ENCODE assay signal across 20 mouse cellular contexts in the genomic region with DNA sequence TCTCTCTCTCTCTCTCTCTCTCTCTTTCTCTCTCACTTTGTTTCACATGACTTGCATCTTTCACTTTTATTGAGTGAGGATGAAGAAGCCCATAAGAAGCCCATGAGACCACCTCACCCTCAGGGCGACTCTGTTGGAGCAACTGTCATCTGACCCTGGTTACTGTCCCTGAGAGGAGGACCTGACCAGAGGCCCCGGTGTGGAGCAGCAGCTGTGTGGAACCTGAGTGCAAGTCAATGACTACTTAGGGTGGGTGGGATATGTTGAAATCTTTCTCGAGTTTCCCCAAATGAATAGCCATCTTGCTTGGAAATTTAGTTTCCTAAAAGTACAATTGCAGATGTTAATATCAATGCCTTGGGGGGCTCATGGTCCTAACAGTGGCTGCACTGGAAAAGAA. TPM values are rescaled to one million over a fixed set of nuclear protein-coding genes. Genes with fewer than 3 reads are reported as not detected.
DNase-seq lines count a peak whose midpoint lies in the region; ATAC-seq lines count a peak whose summit lies in the region.
"Had no signal": no experiment of that assay in that cellular context is flagged by ENCODE, and none has a peak within 500 bp of the region (broad histone marks: within the 10 kb centered on the region; RNA-seq: fewer than 3 reads in every experiment).

No protein-coding gene starts in this region.

- no peak for ATAC-seq in heart, embryonic 16.5 days (replicated peaks; ENCODE audit: extremely low read depth, insufficient read depth, low FRiP score)
- ATAC-seq in forebrain, embryonic 15.5 days (replicated peaks): no peak

- no peak overlapping the region for H3K4me3 ChIP-seq in heart, embryonic 16.5 days (ENCODE audit: low read length)
- no peak overlapping the region for H3K4me3 ChIP-seq in forebrain, embryonic 15.5 days
- H3K4me3 ChIP-seq: layer of hippocampus, adult 2 months; lung, embryonic 15.5 days had no signal

- peak overlapping the region; percentile 56 for H3K27ac ChIP-seq in heart, embryonic 16.5 days (ENCODE audit: low read length)
- peak overlapping the region; percentile 41 for H3K27ac ChIP-seq in forebrain, embryonic 15.5 days (replicated peaks)
- H3K27ac ChIP-seq: kidney, postnatal 0 days; liver, embryonic 14.5 days; lung, embryonic 15.5 days had no signal

- peaks cover 16% of the 10 kb centered on the region for H3K4me1 ChIP-seq in heart, embryonic 16.5 days (ENCODE audit: control insufficient read depth, insufficient read depth, low read length)
- peaks cover 36% of the 10 kb centered on the region for H3K4me1 ChIP-seq in forebrain, embryonic 15.5 days
- H3K4me1 ChIP-seq: lung, embryonic 15.5 days had no signal

- 49% methylated on average over 3 of the region's 3 CpGs for WGBS in heart, embryonic 16.5 days
- WGBS in forebrain, embryonic 15.5 days: 7% methylated on average over 3 of the region's 3 CpGs

- no peaks in the 10 kb centered on the region for H3K9me3 ChIP-seq in heart, embryonic 16.5 days (replicated peaks; ENCODE audit: control insufficient read depth, low read length)
- H3K9me3 ChIP-seq in forebrain, embryonic 15.5 days: no peaks in the 10 kb centered on the region
- H3K9me3 ChIP-seq: G1E; lung, embryonic 15.5 days had no signal

- no peaks in the 10 kb centered on the region for H3K36me3 ChIP-seq in heart, embryonic 16.5 days (ENCODE audit: control insufficient read depth, insufficient read depth)
- 0 out of 2 replicates have a peak, but pooled peaks cover 4% of the 10 kb centered on the region for H3K36me3 ChIP-seq in forebrain, embryonic 15.5 days
- H3K36me3 ChIP-seq: lung, embryonic 15.5 days had no signal

- H3K27me3 ChIP-seq in heart, embryonic 16.5 days (ENCODE audit: control insufficient read depth, insufficient read depth, low read length): no peaks in the 10 kb centered on the region
- H3K27me3 ChIP-seq in forebrain, embryonic 15.5 days: no peaks in the 10 kb centered on the region
- H3K27me3 ChIP-seq: lung, embryonic 15.5 days had no signal

- DNase-seq in heart, adult 11 months: peak; percentile 41
- no peak for DNase-seq in heart, adult 8-10 months (ENCODE audit: low spot score)
- DNase-seq in heart, adult 9 months (ENCODE audit: low spot score in 2 of 2): no peak
- DNase-seq in Muller cell, postnatal 12 days (ENCODE audit: inconsistent ontology term): peak; percentile 21
- no peak for DNase-seq in MN1 (ENCODE audit: low spot score)
- no peak for DNase-seq in right cerebral cortex, adult 18-20 months
- DNase-seq: adrenal gland, postnatal 36 days; cerebellum, adult 2 months; cerebellum, postnatal 36 days; kidney, adult 18-20 months; lung, postnatal 4 days; right cerebral cortex, postnatal 25 days; thymus, adult 18-20 months had no signal

- H3K4me2 ChIP-seq in heart, embryonic 16.5 days (ENCODE audit: low read depth, low read length): peak overlapping the region; percentile 8; the same call in 1 of the 2 replicates
- H3K4me2 ChIP-seq in forebrain, embryonic 15.5 days (replicated peaks): no peak overlapping the region
- H3K4me2 ChIP-seq: lung, embryonic 15.5 days had no signal

- H3K9ac ChIP-seq in heart, embryonic 16.5 days (ENCODE audit: low read length): no peak overlapping the region
- H3K9ac ChIP-seq in forebrain, embryonic 15.5 days (replicated peaks): no peak overlapping the region
- H3K9ac ChIP-seq: liver, embryonic 14.5 days; lung, embryonic 15.5 days had no signal

RNA-seq across cellular contexts. Expression of gene Gng2, which starts 34.7 kb away (rescaled TPM):
- total RNA-seq in heart, adult 8-10 months (2022): 10 to 100 TPM in 2 of 4 experiments, 1 to 10 TPM in 2; 9.1 to 14.0 (median 11.4) TPM
- polyA plus RNA-seq in heart, embryonic 16.5 days (2015; fragmentation: Nextera tagmentation; extraction: Ambion mirVana): 58.8 and 64.2 TPM in 2 replicates
- 456 and 468 TPM in 2 replicates for polyA plus RNA-seq in forebrain, embryonic 15.5 days (2015; fragmentation: Nextera tagmentation; extraction: Ambion mirVana)

Comparison
In these comparisons a context has a peak if more than half of its experiments do, and no peak if none do; other contexts are left out.
1. DNase-seq: peak in heart, adult 11 months (single experiment) and Muller cell, postnatal 12 days (single experiment); none in heart, adult 8-10 months (single experiment), heart, adult 9 months (0 of 2), MN1 (single experiment) and right cerebral cortex, adult 18-20 months (single experiment).